Mouse (Mus musculus) liver, embryonic 12.5 days (tissue): ENCODE results near the gene Mff. TPM values are rescaled to one million over a fixed set of nuclear protein-coding genes. Genes with fewer than 3 reads are reported as not detected.

Source experiments
- ATAC-seq: fragments of 200-750 bp; cut with Nextera tagmentation; 2 replicates; pipeline ENCODE4 v1.8.0; 2017; ENCODE audit warnings: moderate number of reproducible peaks, mild to moderate bottlenecking, moderate library complexity
- H3K27ac ChIP-seq: fragments of 300-500 bp; sonication (generic); 2 replicates; pipeline ENCODE4 v1.5.1; 2016; ENCODE audit warnings: mild to moderate bottlenecking
- H3K27me3 ChIP-seq: fragments of 300-500 bp; sonication (generic); replicated peaks from 2 replicates; pipeline ENCODE4 v1.6.1; 2016; ENCODE audit warnings: mild to moderate bottlenecking, moderate library complexity
- H3K36me3 ChIP-seq: fragments of 300-500 bp; sonication (generic); 2 replicates; pipeline ENCODE4 v1.6.1; 2016; ENCODE audit warnings: mild to moderate bottlenecking, moderate library complexity
- H3K4me1 ChIP-seq: fragments of 300-500 bp; sonication (generic); 2 replicates; pipeline ENCODE4 v1.6.1; 2016
- H3K4me2 ChIP-seq: fragments of 300-500 bp; sonication (generic); 2 replicates; pipeline ENCODE4 v1.6.1; 2016; ENCODE audit warnings: mild to moderate bottlenecking, moderate library complexity
- H3K4me3 ChIP-seq: fragments of 300-500 bp; sonication (generic); 2 replicates; pipeline ENCODE4 v1.5.1; 2016; ENCODE audit warnings: mild to moderate bottlenecking, moderate library complexity
- H3K9ac ChIP-seq: fragments of 300-500 bp; sonication (generic); 2 replicates; pipeline ENCODE4 v1.6.1; 2016; ENCODE audit warnings: mild to moderate bottlenecking, moderate library complexity
- H3K9me3 ChIP-seq: fragments of 300-500 bp; sonication (generic); replicated peaks from 2 replicates; pipeline ENCODE4 v1.6.1; 2016; ENCODE audit warnings: mild to moderate bottlenecking, moderate library complexity
- WGBS: fragments of 180-500 bp; shearing (Covaris S2); methylation state at CpG from one replicate; pipeline ENCODE4 v1.1.7; 2016; ENCODE audit not compliant: insufficient replicate concordance; 5-methylcytosine and 5-hydroxymethylcytosine counted together
- polyA plus RNA-seq: library from polyadenylated mRNA; unstranded; fragments of >200 nt; fragmentation: Nextera tagmentation; extraction: Ambion mirVana; gene quantifications from 2 replicates; pipeline ENCODE4 v1.2.1, GENCODE M21; 2016

The Mff gene
- polyA plus RNA-seq, 1 experiment from 2014 or later, result 208 TPM

DNA sequence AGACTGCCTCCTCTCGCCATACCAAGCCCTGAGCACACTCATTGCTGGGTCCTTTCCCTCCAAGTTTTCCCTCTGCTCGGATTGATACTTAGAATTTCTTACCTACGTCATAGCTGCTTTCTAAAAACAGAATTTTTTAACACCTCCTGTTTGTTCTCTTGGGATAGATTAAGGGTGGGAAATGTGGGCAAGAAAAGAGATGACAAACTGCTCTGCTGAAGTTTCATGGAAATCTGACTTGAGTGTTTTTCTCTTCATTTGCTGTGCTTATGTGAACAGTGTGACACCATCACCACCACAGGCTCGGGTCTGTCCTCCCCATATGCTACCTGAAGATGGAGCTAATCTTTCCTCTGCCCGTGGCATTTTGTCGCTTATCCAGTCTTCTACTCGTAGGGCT is 16.8 kb downstream of the Mff start:
- 76% methylated on average over 7 of the region's 7 CpGs for WGBS
- ATAC-seq, result no peak
- peaks cover 72% of the 10 kb centered on the region for H3K36me3 ChIP-seq

DNA sequence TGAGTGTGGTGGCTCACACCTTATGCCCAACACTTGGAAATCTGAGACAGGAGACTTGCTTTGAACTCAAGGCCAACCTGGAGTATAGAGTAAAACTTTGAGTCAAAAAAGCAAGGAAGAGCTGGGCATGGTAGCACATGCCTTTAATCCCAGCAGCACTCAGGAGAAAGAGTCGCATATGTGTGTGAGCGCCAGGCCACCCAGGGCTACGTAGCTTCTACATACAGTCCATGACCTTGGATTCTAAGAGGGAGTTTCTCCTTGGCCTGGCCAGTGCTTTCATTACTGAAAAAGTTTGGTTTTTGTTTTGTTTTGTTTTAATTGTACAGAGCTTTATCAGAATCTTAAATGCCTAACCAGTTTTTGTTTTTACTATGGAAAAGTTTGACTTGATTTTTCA is 19.3 kb downstream of the Mff start:
- no peak overlapping the region for H3K27ac ChIP-seq
- H3K9me3 ChIP-seq, result no peaks in the 10 kb centered on the region
- H3K4me3 ChIP-seq, result no peak overlapping the region
- H3K4me2 ChIP-seq, result no peak overlapping the region
- WGBS, result 85% methylated on average over 3 of the region's 3 CpGs
- no peak overlapping the region for H3K9ac ChIP-seq
- H3K4me1 ChIP-seq, result peaks cover 18% of the 10 kb centered on the region
- no peaks in the 10 kb centered on the region for H3K27me3 ChIP-seq
- ATAC-seq, result no peak
- peaks cover 67% of the 10 kb centered on the region for H3K36me3 ChIP-seq

More for the DNA sequence above, 16.8 kb downstream of the Mff start:
- Histone ChIP-seq H3K4me1 (0 out of 2 replicates have a peak, but pooled peaks cover 4% of the 10 kb centered on the region), H3K4me3 (no peak overlapping the region), H3K27ac (no peak overlapping the region), H3K9ac (no peak overlapping the region), H3K27me3 (no peaks in the 10 kb centered on the region), H3K9me3 (no peaks in the 10 kb centered on the region), H3K4me2 (no peak overlapping the region)

DNA sequence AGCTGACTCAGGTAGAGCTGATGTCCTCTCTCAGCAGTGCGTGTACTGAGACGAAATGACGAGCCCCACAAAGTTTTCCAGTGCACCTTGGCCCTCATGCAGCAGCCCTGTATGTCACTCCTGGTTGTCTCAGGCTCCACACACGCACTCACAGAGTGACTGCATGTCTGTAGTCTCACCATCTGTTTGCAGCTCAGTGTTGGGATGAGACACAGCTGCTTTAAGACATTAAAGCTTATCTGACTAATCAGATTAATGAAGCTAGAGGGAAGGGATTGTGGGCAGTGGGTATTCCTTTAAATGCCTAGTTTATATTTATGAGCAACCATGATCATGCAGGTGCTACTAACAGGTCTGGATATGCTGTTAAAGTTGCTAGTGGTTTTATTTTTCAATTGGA is 21.7 kb downstream of the Mff start:
- H3K4me2 ChIP-seq, result no peak overlapping the region
- 93% methylated on average over 4 of the region's 4 CpGs for WGBS

DNA sequence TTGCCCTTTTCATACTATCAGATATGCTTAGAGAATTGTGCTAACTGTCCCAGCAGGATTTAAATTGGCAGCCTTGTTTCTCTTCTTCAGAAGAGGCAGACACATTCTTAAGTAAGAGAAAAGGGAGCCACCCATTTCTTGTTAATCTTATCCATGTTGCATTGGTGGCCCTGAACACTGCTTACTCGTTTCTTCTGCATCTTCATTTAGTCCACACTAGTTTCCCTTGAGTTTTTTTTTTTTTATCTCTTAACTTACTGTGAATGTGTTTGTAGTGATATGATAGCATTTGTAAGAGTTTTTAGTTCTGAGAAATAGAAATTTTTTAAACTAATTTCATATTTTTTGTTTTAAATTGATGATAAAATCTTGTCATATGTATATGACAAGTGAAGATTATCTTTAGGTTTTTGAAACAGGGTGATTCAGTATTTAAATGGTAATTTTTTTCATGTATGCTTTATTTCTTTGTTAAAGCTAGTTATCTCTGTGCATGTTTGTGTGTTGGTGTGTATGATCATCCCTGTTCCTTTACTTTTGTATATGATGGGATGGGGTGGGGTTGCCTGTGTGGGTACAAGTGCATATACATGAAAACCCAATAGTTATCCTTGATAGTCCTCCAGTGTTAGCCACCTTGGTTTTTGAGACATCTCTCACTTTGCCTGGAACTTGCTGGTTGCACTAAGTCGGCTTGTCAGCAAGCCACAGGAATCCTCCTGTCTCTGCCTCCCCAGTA is 23.2 kb downstream of the Mff start:
- Histone ChIP-seq H3K4me2 (no peak overlapping the region), H3K36me3 (peaks cover 62% of the 10 kb centered on the region), H3K27me3 (no peaks in the 10 kb centered on the region), H3K9ac (no peak overlapping the region), H3K27ac (no peak overlapping the region), H3K4me1 (peaks cover 18% of the 10 kb centered on the region), H3K4me3 (no peak overlapping the region), H3K9me3 (no peaks in the 10 kb centered on the region)
- WGBS, result 50% methylated on average over 2 of the region's 2 CpGs
- ATAC-seq, result peak; percentile 68

More for the DNA sequence above, 21.7 kb downstream of the Mff start:
- Histone ChIP-seq H3K9me3 (no peaks in the 10 kb centered on the region), H3K9ac (no peak overlapping the region), H3K4me3 (no peak overlapping the region), H3K4me1 (peaks cover 18% of the 10 kb centered on the region), H3K27ac (no peak overlapping the region), H3K36me3 (peaks cover 62% of the 10 kb centered on the region), H3K27me3 (no peaks in the 10 kb centered on the region)
- ATAC-seq, result no peak

DNA sequence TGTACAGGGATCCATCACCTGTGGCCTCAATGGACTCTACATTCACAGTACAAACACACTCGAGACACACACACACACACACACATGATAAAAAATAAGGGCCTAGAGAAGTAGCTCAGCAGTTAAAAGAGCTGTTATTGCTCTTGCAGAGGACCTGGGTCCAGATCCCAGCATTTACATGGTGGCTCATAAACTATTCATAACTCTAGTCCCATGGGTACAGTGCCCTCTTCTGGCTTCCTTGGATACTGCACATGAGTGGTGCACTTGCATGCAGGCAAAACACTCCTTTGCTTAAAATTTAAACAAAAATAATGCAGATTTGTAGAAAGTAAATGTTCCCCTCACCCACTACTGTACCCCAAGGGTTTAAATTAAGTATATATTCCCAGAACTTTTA is 34.8 kb downstream of the Mff start:
- Histone ChIP-seq H3K4me2 (no peak overlapping the region), H3K27ac (no peak overlapping the region), H3K9me3 (no peaks in the 10 kb centered on the region), H3K36me3 (peaks cover 54% of the 10 kb centered on the region), H3K4me1 (no peaks in the 10 kb centered on the region), H3K4me3 (no peak overlapping the region), H3K27me3 (no peaks in the 10 kb centered on the region), H3K9ac (no peak overlapping the region)
- WGBS, result 57% methylated on average over 1 of the region's 1 CpGs
- ATAC-seq, result no peak

DNA sequence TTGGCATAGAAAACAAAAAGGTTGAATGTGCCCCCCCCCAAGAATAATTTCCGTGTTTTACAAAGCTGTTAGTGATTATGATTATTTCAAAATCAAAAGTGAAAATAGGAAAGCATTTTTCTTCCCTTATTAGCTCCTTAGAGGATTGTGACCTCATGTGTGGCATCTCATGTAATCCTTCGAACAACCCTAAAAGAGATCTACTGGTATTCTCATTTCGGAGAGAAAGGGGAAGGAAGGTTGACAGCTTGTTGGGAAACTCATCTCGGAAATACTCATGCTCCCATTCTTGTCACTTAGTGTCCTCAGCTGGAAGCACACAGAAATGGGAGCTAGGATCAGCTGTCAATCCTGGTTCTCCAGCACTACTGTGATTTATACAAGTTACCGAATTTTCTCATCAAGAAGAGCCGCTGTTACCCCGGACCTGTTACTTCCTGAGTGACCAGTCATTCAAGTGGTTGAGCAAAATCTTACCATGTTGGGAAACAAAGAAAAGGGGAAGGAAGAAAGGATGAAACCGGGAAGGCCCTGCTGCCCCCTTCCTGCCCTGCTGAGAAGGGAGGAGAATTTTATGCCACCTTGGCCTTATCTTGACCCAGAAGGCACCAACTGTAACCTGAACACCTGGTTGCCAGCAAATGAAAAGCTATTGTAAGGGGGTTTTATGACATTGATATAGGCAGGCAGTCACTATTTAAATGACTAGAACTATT is 36.9 kb downstream of the Mff start:
- ATAC-seq, result no peak
- Histone ChIP-seq H3K9me3 (no peaks in the 10 kb centered on the region), H3K4me3 (no peak overlapping the region), H3K27ac (no peak overlapping the region), H3K9ac (no peak overlapping the region), H3K4me1 (no peaks in the 10 kb centered on the region), H3K4me2 (no peak overlapping the region), H3K36me3 (peaks cover 35% of the 10 kb centered on the region), H3K27me3 (no peaks in the 10 kb centered on the region)
- WGBS, result 62% methylated on average over 8 of the region's 8 CpGs

DNA sequence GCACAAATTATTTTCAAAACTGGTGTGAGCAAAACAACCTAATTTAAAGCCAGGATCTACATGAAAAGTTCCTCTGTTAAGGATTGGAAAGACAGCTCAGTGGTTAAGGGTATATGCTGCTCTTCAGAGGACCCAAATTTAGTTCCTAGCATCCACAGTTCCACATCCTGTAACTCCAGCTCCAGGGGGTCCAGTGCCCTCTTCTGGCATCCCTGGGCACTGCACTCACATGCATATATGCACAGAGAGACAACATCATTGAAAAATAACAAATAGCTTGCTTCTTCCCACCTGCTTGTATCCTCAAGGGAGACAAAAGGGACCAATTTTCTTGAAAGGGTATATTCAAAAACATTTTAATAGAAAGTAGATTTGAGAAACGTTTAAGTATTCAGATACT is 37.6 kb downstream of the Mff start:
- H3K4me3 ChIP-seq, result no peak overlapping the region
- ATAC-seq, result no peak
- H3K36me3 ChIP-seq, result peaks cover 29% of the 10 kb centered on the region
- H3K9ac ChIP-seq, result no peak overlapping the region
- no peaks in the 10 kb centered on the region for H3K4me1 ChIP-seq
- no peaks in the 10 kb centered on the region for H3K27me3 ChIP-seq
- WGBS, result 69% methylated on average over 1 of the region's 1 CpGs
- H3K27ac ChIP-seq, result no peak overlapping the region
- no peaks in the 10 kb centered on the region for H3K9me3 ChIP-seq
- H3K4me2 ChIP-seq, result no peak overlapping the region

DNA sequence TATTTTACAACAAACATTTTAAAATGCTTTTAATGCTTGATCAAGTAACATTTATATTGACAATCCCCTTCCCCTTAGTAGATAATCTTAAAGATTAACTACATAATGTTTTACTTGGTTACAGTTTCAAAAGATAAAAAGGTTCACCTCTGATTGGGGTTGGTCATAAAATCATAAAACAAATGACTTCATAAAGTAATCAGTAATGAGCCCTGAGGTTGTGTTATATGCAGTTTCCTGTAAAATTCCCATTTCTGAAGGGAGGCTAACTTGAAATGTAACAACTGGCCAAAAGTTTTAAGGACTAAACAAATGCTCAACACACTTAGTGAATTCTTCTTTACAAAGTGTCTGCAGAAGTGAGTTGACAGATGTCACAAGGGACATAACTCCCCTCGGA is 41.5 kb downstream of the Mff start:
- H3K9ac ChIP-seq, result no peak overlapping the region
- ATAC-seq, result no peak
- H3K27ac ChIP-seq, result no peak overlapping the region
- 54% methylated on average over 1 of the region's 1 CpGs for WGBS
- H3K27me3 ChIP-seq, result no peaks in the 10 kb centered on the region
- H3K4me3 ChIP-seq, result no peak overlapping the region
- no peak overlapping the region for H3K4me2 ChIP-seq
- H3K9me3 ChIP-seq, result no peaks in the 10 kb centered on the region
- peaks cover 9% of the 10 kb centered on the region for H3K36me3 ChIP-seq
- H3K4me1 ChIP-seq, result 0 out of 2 replicates have a peak, but pooled peaks cover 4% of the 10 kb centered on the region

DNA sequence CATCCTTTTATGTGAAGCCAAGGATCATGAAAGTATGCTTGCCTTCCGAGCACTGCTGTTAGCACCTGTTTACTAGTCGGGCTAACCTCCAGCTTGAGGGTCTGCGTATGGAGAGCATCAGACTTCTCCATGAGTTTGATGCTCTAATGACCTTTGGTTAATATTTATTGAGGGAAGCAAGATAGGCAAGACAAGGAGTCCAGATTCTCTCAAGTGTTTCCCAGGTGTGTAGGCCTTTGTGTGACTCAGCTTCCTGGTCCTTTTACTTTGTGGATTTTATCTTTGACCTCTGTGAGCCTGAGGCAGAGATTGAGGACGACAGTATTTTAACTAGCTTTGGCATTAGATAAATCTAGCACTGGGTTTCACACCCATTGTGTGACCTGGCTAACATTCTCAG is 42.0 kb downstream of the Mff start:
- Histone ChIP-seq H3K4me3 (no peak overlapping the region), H3K27me3 (no peaks in the 10 kb centered on the region), H3K9ac (no peak overlapping the region), H3K27ac (no peak overlapping the region), H3K36me3 (peaks cover 7% of the 10 kb centered on the region), H3K4me2 (no peak overlapping the region), H3K4me1 (0 out of 2 replicates have a peak, but pooled peaks cover 4% of the 10 kb centered on the region), H3K9me3 (no peaks in the 10 kb centered on the region)
- 64% methylated on average over 4 of the region's 4 CpGs for WGBS
- ATAC-seq, result no peak

DNA sequence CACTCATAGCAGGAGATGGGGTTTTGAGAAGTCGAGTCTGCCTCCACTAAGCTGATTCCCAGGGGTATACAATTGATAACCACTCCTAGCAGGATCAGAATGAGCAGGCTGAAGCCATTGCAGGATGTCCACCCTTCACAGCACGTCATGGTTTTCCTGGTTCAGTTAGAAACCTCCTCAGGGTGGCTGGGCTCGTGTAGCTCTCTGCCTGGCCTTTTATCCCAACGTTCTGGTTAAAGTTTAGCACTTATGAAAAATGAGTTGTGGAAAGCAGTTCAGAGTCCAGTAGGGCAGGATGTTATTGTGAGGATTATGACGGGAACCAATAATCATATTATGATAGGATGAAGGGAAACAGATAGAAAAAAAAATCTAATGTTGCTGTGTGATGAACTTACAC is 43.6 kb downstream of the Mff start, which contains the start of gene Tm4sf20:
TSS of gene Tm4sf20 (minus strand) at position 193 of the 400 bp plus-strand sequence.
- Histone ChIP-seq H3K4me2 (no peak within 1 kb of the TSS), H3K4me1 (0 out of 2 replicates have a peak, but pooled peaks cover 4% of the 10 kb centered on the region), H3K9me3 (no peaks in the 10 kb centered on the region), H3K36me3 (no peaks in the 10 kb centered on the region), H3K27me3 (no peaks in the 10 kb centered on the region), H3K4me3 (no peak within 1 kb of the TSS), H3K9ac (no peak within 1 kb of the TSS), H3K27ac (no peak within 1 kb of the TSS)
- no peak for ATAC-seq
- WGBS, result 53% methylated on average over 5 of the region's 5 CpGs

DNA sequence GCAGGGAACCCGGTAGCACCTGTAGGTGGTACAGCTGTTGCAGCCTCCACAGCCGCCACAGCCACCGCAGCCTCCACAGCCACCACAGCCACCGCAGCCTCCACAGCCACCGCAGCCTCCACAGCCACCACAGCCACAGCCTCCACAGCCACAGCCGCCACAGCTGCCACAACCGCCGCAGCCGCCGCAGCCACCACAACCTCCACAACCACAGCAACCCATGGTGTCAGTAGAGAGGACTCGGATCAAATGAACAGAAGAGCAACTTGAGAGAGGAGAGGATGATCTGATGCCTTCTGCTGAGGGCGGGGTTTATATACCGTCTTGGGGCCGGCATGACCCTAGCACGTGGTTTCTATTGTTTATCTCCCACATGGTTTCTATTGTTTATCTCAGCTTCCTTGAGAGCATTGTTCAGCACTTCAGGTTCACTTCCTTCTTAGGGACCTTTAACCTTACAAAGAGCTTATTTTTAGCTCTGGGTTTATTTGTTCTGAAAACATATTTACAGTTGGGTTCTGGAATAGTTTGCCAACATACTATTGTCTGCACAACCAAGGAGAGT is 46.4 kb downstream of the Mff start, which contains the start of gene Gm47791:
TSS of gene Gm47791 (minus strand) at position 222 of the 565 bp plus-strand sequence.
- H3K4me1 ChIP-seq, result 0 out of 2 replicates have a peak, but pooled peaks cover 4% of the 10 kb centered on the region
- no peak within 1 kb of the TSS for H3K4me2 ChIP-seq
- 58% methylated on average over 15 of the region's 15 CpGs for WGBS
- no peaks in the 10 kb centered on the region for H3K36me3 ChIP-seq
- no peaks in the 10 kb centered on the region for H3K27me3 ChIP-seq
- no peak within 1 kb of the TSS for H3K4me3 ChIP-seq
- ATAC-seq, result no peak
- H3K27ac ChIP-seq, result no peak within 1 kb of the TSS
- no peaks in the 10 kb centered on the region for H3K9me3 ChIP-seq
- H3K9ac ChIP-seq, result no peak within 1 kb of the TSS

DNA sequence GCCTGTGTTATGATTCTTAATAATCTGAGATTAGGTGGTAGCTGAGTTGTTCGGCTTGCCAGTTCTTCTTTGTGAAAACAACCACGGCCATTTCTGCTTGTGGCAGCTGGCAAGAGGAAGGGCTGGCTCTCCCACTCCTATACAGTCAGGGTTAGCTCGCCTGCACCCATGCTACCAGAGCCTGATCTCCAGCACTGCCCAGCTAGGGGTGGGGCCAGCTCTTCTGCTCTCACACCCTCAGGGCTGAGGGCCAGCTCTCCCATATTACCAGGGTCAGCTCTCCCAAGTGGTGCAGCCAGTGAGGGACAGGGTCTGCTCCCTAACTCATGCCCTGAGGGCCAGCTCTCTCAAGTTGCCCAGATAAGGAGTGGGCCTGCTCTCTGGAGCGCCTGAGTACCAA is 47.7 kb downstream of the Mff start:
- ATAC-seq, result no peak

More for the DNA sequence above, 47.7 kb downstream of the Mff start:
- 0 out of 2 replicates have a peak, but pooled peaks cover 4% of the 10 kb centered on the region for H3K4me1 ChIP-seq
- no peak overlapping the region for H3K4me2 ChIP-seq
- H3K4me3 ChIP-seq, result no peak overlapping the region
- no peaks in the 10 kb centered on the region for H3K9me3 ChIP-seq
- no peaks in the 10 kb centered on the region for H3K36me3 ChIP-seq
- 74% methylated on average over 4 of the region's 4 CpGs for WGBS
- no peak overlapping the region for H3K9ac ChIP-seq
- H3K27ac ChIP-seq, result no peak overlapping the region
- H3K27me3 ChIP-seq, result no peaks in the 10 kb centered on the region
